Mouse (Mus musculus) ES-Bruce4 (cell line): ENCODE data around the gene Zfp217.

ENCODE experiments used
- CTCF ChIP-seq: IDR thresholded peaks from one replicate; pipeline ENCODE4 v1.8.1; 2011; ENCODE audit warnings: low read depth, low read length
- EP300 ChIP-seq: IDR thresholded peaks from 2 replicates; pipeline ENCODE4 v1.6.1; 2011; ENCODE audit warnings: low read depth, low read length; ENCODE audit not compliant: insufficient read depth
- POLR2A ChIP-seq: IDR thresholded peaks from one replicate; pipeline ENCODE4 v1.8.1; 2011; ENCODE audit warnings: low read length; ENCODE audit not compliant: insufficient read depth

- no peak for TF ChIP-seq EP300
- TF ChIP-seq CTCF = no peak
- TF ChIP-seq POLR2A = no peak
Measured at GRCm38 (mm10) chr2:170159795-170160568, 12.1 kb upstream of the Zfp217 start.
